Mouse (Mus musculus): ENCODE results near the gene Foxred1. TPM values are rescaled to one million over a fixed set of nuclear protein-coding genes. Genes with fewer than 3 reads are reported as not detected.

Foxred1 gene
- polyA plus RNA-seq, 1 experiment from 2014 or later = 18.9 TPM

DNA sequence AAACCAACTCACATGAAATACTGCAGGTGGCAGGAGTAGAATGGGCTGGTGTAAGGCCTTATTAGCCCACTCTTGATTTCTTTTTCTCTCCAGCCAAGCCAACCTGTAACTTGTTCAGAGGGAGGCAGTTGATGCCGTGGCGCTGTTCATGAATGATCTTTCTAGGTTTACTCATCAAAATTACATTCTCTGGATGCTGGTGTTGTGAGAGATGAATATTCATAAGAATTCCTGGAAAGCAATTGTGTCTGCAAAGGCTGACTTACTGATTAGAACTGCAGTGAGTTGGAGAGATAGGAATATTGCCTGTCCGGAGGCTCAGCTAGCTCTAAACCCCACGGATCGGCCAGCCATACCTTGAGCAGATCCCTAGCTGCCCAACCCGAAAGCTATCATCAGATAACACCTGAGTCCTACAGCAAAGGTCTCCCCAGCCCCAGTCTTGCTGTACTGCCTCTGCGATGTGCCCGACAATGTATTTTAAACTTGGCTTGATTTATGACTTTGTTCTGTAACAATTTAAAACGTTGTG is 10.3 kb downstream of the Foxred1 start:
- Histone ChIP-seq H3K79me2 (ENCODE audit: inconsistent target) (peaks cover 28% of the 10 kb centered on the region), H3K27ac (no peak overlapping the region), H3K36me3 (ENCODE audit: inconsistent target) (peaks cover 16% of the 10 kb centered on the region), H3K4me3 (ENCODE audit: inconsistent target) (no peak overlapping the region)
- WGBS (ENCODE audit: missing documents) = 72% methylated on average over 9 of the region's 9 CpGs

DNA sequence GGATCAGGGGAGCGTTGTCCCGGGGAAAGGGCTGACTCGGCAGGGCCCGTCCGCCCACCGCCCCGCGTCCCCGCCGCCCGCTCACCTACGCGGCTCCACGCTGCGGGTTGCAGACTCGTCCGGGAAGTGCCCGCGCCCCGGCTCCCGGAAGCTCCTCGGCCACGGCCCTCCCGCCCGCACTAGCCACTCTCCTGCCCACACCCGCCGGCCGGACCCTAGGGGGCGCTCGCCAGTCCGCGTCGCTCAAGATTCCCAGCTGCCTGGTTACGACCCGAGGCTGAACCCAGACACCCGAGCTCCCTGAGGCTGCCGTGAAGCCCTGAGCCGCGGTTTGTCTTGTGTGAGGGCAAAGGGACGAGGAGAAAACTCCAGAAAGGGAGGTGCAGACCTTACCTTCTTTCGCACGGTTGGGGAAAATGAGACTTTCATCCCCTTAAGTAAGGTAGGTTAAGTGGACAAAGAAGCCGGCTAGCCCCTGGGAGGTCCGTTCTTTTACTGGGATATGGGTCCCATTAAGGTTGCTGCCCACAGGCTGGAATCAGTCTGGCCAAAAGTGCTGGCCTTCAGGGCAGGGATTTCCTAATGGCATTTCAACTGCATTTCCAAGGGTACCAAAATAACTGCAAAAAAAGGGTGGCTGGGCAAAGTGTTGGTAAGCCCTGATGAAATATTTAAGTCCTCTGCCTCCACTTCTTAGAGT is 10.9 kb downstream of the Foxred1 start, which contains the start of the genes Srpr and Tirap:
Gene Srpr, plus strand, starts transcription at position 404 of the 700 bp plus-strand sequence.
Gene Tirap, minus strand, starts transcription at position 520 of the 700 bp plus-strand sequence.
- Histone ChIP-seq H3K27ac (peak within 1 kb of the TSS; percentile 66), H3K79me2 (ENCODE audit: inconsistent target) (peaks cover 35% of the 10 kb centered on the region), H3K36me3 (ENCODE audit: inconsistent target) (peaks cover 9% of the 10 kb centered on the region), H3K4me3 (ENCODE audit: inconsistent target) (peak within 1 kb of the TSS; percentile 85)
- 1% methylated on average over 39 of the region's 44 CpGs for WGBS (ENCODE audit: missing documents)

DNA sequence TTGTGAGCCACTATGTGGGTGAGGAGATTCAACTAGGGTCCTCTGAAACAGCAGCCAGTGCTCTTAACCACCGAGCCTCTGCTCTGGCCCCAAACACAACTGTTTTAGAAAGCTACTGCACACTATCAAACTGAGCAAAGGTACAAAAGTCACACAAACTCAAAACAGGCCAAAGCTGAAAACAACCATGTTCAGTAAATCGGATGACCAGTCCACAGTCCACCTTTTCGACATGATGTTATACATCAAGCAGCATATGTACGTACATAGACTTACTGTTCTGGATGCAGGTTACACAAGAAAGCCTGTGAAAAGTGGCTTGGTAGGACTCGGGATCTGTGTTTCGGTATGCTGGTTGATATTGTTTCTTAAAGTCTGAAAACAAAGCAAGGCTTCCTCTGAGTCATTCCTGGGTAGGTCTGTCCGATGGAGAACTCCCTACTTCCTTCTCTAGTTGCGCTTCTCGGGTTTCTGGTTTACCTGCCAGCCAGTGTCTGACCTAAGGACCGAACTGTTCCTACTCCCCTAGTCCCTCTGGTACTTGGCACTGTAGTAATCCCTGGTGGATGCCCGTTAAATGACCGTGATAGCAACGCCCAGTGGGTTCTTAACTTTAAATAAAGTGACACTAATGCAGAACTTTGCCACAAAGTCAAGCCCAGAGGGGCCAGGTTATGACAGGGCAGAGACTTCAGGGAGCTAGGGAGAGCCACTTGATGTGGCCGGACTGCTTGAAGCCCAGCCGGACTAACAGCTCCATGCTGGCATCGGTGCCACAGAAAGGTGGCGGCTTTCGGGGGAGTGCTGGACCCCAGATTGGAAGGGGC is 11.7 kb downstream of the Foxred1 start:
- Histone ChIP-seq H3K27ac (peak overlapping the region; percentile 66), H3K36me3 (ENCODE audit: inconsistent target) (peaks cover 2% of the 10 kb centered on the region), H3K4me3 (ENCODE audit: inconsistent target) (peak overlapping the region; percentile 85), H3K79me2 (ENCODE audit: inconsistent target) (peaks cover 38% of the 10 kb centered on the region)
- WGBS (ENCODE audit: missing documents) = 21% methylated on average over 18 of the region's 18 CpGs

DNA sequence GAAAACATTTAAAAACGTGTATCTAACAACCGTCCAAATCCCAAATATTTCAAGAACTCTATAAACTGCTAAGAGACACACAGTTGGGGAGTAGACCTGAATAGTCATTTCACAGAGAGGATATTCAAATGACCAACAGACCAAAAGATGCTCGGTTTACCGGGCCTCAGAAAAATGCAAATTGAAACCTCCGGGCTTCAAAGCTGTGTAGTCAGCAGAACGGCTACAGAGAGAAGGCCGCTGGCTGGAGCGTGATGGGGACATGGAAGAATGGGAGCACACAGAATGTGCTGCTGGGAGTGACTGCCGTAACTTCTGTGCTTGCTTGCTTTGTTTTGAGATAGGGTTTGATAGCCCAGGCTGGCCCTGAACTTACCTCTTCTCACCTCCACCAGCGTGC is 12.5 kb downstream of the Foxred1 start:
- no peak overlapping the region for H3K27ac ChIP-seq
- H3K36me3 ChIP-seq (ENCODE audit: inconsistent target) = no peaks in the 10 kb centered on the region
- no peak overlapping the region for H3K4me3 ChIP-seq (ENCODE audit: inconsistent target)
- peaks cover 38% of the 10 kb centered on the region for H3K79me2 ChIP-seq (ENCODE audit: inconsistent target)
- 95% methylated on average over 10 of the region's 10 CpGs for WGBS (ENCODE audit: missing documents)

DNA sequence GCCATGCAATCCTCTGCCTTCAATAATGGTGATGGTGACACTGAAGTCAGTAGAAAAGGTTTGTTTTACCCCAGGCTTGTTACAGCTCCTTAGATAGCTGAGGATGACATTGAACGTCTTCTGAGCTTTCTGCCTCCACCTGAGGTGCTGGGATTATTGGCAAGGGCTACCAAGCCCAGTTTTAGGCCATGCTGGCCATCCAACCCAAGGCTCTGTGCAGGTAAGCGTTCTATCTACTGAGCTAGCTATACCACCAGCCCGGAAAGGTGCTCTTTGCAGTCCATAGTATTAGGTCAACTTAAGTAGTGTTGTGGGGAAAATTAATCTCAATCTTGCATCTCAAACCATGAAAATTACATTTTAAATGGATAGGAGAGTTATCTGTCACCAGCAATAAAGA is 13.2 kb downstream of the Foxred1 start:
- Histone ChIP-seq H3K27ac (no peak overlapping the region), H3K79me2 (ENCODE audit: inconsistent target) (peaks cover 38% of the 10 kb centered on the region), H3K36me3 (ENCODE audit: inconsistent target) (peaks cover 5% of the 10 kb centered on the region; the same call in 1 of the 2 replicates), H3K4me3 (ENCODE audit: inconsistent target) (no peak overlapping the region)
- 100% methylated on average over 2 of the region's 3 CpGs for WGBS (ENCODE audit: missing documents)

DNA sequence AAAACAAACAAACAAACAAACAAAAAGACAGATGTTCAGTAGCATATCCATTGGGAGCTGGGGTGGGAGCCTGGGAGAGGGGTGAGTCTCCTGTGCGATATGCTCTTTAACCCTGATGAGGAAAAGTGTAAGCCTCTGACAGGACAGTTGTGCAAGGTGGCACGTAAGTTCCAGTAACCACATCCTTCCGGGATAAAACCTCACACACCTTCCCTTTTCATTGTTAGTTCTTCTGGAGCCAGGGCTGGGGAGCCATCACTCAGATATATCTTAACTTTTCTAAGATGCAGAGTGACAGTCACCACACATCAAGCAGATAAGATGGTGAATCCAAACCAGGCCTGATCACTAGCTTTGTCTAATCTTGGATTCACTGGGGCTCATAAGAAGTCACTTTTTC is 16.8 kb downstream of the Foxred1 start:
- Histone ChIP-seq H3K4me3 (ENCODE audit: inconsistent target) (no peak overlapping the region), H3K79me2 (ENCODE audit: inconsistent target) (peaks cover 33% of the 10 kb centered on the region), H3K36me3 (ENCODE audit: inconsistent target) (peaks cover 34% of the 10 kb centered on the region), H3K27ac (no peak overlapping the region)
- 77% methylated on average over 3 of the region's 3 CpGs for WGBS (ENCODE audit: missing documents)

DNA sequence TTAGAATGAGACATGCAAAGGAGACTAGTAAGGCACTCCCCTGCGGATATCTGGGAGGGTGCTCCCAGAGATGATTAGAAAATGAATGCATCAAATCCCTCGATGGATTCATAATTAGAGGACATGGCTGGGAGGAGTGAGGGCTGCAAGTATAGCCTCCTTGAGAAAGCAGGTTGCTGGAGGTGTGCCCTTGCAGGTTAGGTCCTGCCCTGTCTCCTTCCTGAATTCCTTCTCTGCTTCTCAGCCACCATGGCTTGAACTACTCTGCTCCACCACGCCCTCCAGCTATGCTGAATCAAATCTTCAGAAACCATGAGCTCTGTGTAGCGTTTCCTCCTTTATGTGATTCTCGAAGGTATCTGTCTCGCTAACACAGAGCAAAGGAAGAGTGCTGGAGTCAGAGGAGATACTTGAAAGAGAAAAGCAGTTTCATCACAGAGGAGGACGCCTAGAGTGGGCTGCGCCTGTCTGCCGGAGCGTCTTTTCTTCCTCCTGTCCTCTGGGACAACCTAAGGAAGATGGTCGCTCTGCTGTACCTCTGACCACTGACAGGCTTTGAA is 17.8 kb downstream of the Foxred1 start:
- Histone ChIP-seq H3K79me2 (ENCODE audit: inconsistent target) (peaks cover 23% of the 10 kb centered on the region), H3K27ac (no peak overlapping the region), H3K36me3 (ENCODE audit: inconsistent target) (peaks cover 44% of the 10 kb centered on the region), H3K4me3 (ENCODE audit: inconsistent target) (no peak overlapping the region)
- WGBS (ENCODE audit: missing documents) = 92% methylated on average over 11 of the region's 11 CpGs

DNA sequence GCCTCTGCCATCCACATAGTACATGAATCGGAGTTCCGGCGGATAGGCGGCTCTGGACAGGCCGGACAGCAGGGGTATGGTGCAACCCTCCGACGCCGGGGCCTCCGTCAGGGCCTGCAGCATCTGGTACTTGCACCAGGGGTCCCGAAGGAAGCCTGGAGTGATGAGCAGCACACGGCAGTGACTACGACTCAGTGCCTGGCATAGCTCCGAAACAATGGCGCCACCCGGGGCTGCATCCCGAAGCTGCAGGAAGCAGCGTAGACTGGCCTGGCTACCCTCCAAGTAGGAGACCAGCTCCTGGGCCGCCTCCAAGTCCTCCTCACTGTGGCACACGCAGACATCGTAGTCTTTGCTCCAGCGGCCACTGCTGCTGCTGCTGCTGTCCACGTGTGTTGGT is 22.2 kb downstream of the Foxred1 start:
- H3K4me3 ChIP-seq (ENCODE audit: inconsistent target) = no peak overlapping the region
- 95% methylated on average over 22 of the region's 22 CpGs for WGBS (ENCODE audit: missing documents)
- no peaks in the 10 kb centered on the region for H3K79me2 ChIP-seq (ENCODE audit: inconsistent target)
- no peak overlapping the region for H3K27ac ChIP-seq
- H3K36me3 ChIP-seq (ENCODE audit: inconsistent target) = peaks cover 64% of the 10 kb centered on the region

DNA sequence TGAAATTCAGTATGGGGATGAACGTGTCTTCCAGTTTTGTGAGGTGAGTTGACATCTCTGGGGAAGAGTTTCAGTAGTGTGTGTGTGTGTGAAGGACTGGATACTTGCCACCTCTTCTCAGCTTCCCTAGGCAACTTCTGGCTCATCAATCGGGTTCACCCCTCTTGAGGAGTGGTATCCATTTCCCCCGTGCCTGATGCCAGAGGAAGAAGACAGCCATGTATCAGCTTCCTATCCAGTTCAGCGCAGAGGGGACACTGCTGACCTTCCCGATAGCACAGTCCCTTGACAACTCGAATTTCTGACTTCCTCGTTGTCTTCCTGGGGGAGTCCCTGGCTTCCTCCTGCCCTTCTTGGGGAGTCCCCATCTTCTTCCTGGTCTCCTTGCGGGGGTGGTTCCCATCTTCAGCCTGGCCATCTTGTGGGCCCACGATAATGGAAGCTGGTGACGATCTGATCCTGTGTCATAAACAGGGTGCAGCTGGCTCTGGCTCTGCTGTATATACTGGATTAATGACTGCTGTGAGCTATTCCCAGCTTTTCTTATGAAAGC is 23.4 kb downstream of the Foxred1 start:
- H3K27ac ChIP-seq = no peak overlapping the region
- 81% methylated on average over 8 of the region's 10 CpGs for WGBS (ENCODE audit: missing documents)
- H3K79me2 ChIP-seq (ENCODE audit: inconsistent target) = no peaks in the 10 kb centered on the region
- H3K4me3 ChIP-seq (ENCODE audit: inconsistent target) = no peak overlapping the region
- H3K36me3 ChIP-seq (ENCODE audit: inconsistent target) = peaks cover 59% of the 10 kb centered on the region

DNA sequence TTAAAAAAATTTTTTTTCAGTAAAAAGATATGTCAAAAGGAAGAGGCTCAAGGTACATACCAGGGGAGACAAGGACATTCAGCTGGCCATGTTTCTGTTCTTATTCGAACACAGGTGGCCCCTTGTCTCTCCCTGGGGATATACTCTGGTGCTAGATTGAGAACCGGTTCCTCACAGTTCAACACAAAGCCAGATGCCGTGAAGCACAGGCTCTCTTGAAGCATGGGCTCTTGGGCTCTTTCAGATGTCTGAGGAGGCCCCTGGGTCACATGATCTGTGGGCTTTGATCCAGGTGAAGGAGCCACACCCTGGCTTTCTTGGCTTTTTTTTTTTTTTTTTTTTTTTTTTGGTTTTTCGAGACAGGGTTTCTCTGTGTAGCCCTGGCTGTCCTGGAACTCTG is 24.4 kb downstream of the Foxred1 start:
- Histone ChIP-seq H3K27ac (no peak overlapping the region), H3K36me3 (ENCODE audit: inconsistent target) (peaks cover 54% of the 10 kb centered on the region), H3K79me2 (ENCODE audit: inconsistent target) (no peaks in the 10 kb centered on the region), H3K4me3 (ENCODE audit: inconsistent target) (no peak overlapping the region)
- 91% methylated on average over 3 of the region's 4 CpGs for WGBS (ENCODE audit: missing documents)

DNA sequence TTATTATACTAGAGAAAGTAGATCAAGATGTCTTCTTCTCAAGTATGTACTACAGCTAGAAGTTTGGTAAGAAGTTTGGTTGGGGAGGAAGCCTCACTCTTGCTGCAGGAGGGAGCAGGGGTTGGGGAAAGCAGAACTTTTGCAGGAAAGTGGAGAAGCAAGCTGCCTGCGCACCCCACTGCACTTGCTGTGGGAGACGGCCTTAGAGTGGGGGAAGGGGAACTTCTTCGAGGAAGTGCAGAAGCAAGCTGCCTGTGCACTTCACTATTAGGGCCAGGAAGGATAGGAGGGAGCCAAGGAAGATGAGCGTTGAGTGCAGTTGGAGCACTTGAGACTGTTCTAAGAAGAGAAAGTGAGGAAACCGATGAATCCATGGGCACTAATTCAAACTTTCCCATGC is 27.5 kb downstream of the Foxred1 start:
- 13% methylated on average over 5 of the region's 5 CpGs for WGBS (ENCODE audit: missing documents)
- H3K27ac ChIP-seq = peak overlapping the region; percentile 43

DNA sequence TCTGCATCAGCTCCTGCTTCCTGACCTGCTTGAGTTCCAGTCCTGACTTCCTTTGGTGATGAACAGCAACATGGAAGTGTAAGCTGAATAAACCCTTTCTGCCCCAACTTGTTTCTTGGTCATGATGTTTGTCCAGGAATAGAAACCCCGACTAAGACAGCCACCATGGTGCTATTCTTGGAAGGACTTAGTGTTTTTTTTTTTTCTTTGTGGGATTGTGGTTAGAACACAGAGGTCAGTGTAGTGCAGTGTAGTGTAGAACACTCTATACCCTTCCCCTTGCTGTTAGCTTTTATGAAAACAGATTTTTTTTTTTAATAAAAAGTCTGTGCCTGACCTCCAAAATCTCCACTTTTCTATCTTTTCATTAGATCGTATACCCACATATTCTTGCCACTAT is 28.0 kb downstream of the Foxred1 start:
- 44% methylated on average over 2 of the region's 2 CpGs for WGBS (ENCODE audit: missing documents)
- no peaks in the 10 kb centered on the region for H3K79me2 ChIP-seq (ENCODE audit: inconsistent target)
- peak overlapping the region; percentile 43 for H3K27ac ChIP-seq
- H3K36me3 ChIP-seq (ENCODE audit: inconsistent target) = peaks cover 18% of the 10 kb centered on the region
- H3K4me3 ChIP-seq (ENCODE audit: inconsistent target) = no peak overlapping the region

More for the DNA sequence above, 27.5 kb downstream of the Foxred1 start:
- Histone ChIP-seq H3K4me3 (ENCODE audit: inconsistent target) (no peak overlapping the region), H3K36me3 (ENCODE audit: inconsistent target) (peaks cover 24% of the 10 kb centered on the region), H3K79me2 (ENCODE audit: inconsistent target) (no peaks in the 10 kb centered on the region)

DNA sequence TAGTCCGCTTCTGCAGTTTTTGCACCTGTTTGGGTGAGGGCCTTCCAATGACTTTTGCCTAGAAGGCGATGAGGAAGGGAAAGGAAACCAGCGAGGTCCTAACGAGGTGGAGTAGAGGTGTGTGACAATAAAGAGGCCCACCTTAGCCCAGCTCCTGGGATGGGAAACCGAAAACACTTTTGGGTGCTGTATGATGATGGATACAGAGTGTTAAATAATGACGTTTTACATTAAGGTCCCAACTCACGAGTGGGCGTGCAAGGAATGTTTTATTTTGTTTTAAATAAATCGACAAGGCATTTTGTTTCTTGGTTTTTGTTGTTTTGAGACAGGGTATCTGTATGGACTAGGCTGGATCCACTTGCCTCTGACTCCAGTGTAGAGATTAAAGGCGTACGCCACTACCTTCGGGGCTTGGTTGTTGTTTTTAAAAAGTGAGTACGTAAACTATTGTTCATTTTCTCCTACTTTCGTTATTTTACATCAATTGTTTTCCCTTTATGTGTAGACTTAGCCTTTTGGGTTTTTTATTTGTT is 34.7 kb downstream of the Foxred1 start:
- WGBS (ENCODE audit: missing documents) = 38% methylated on average over 14 of the region's 14 CpGs
- Histone ChIP-seq H3K27ac (peak overlapping the region; percentile 88), H3K4me3 (ENCODE audit: inconsistent target) (peak overlapping the region; percentile 82), H3K79me2 (ENCODE audit: inconsistent target) (peaks cover 9% of the 10 kb centered on the region; the same call in 1 of the 2 replicates), H3K36me3 (ENCODE audit: inconsistent target) (no peaks in the 10 kb centered on the region)
